Mouse (Mus musculus): ENCODE measurements around the gene Vmn1r166.
"Not testable (repeated sequence)": the region's sequence is repeated elsewhere in the genome, so short reads cannot be mapped to it uniquely, and the experiment has no call there.

Vmn1r166 gene

GRCm38 (mm10) chr7:23251582-23251981 lies at the start of gene Vmn1r166:
TSS of gene Vmn1r166 (minus strand) at chr7:23251682.
- DNase-seq (ENCODE audit: low read depth) = not testable (repeated sequence)

- DNase-seq (ENCODE audit: low read depth) = not testable (repeated sequence)
Measured at GRCm38 (mm10) chr7:23300892-23301291, 49.4 kb upstream of the Vmn1r166 start, which contains the start of gene Nlrp4e. TSS of gene Nlrp4e (plus strand) at chr7:23301192.

GRCm38 (mm10) chr7:23278800-23279199 lies 27.3 kb upstream of the Vmn1r166 start, which contains the start of gene Gm6902:
TSS of gene Gm6902 (minus strand) at chr7:23278900.
- DNase-seq (ENCODE audit: low read depth) = not testable (repeated sequence)

DNA sequence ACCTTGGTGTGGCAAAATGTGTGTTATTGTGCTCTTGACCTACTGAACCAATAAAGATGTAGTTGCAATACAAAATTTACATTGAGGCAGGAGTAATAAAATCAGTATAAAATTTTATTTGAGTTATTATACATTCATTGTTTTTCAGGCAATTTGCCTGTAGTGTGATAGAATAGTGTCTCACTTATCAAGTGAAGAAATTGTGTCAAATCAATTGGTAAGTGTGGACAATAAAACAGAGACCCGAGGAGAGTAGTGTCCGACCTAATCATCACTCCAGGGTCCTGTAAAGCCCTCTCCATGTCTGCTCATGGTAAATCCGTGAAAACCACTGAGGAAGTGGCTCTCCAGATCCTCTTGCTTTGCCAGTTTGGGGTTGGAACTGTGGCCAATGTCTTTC lies 34.5 kb downstream of the Vmn1r166 start, which contains the start of gene Vmn1r165:
Vmn1r165 (plus strand) TSS at position 301 of the 400 bp plus-strand sequence.
- not testable (repeated sequence) for DNase-seq (ENCODE audit: low read depth)
